Mouse (Mus musculus) lung, postnatal 0 days (tissue): ENCODE data around the gene Ss18l2. TPM values are rescaled to one million over a fixed set of nuclear protein-coding genes. Genes with fewer than 3 reads are reported as not detected.

Experiments
- ATAC-seq: fragments of 200-750 bp; cut with Nextera tagmentation; 2 replicates; pipeline ENCODE4 v1.8.0; 2017; ENCODE audit warnings: moderate library complexity
- DNase-seq: peaks from one replicate; pipeline ENCODE4 v3.0.0-alpha.2; 2016; ENCODE audit warnings: low spot score
- H3K27ac ChIP-seq: fragments of 300-500 bp; sonication (generic); 2 replicates; pipeline ENCODE4 v1.5.1; 2014; ENCODE audit warnings: antibody characterized with exemption, mild to moderate bottlenecking, low read length, mixed read lengths
- H3K27me3 ChIP-seq: fragments of 300-500 bp; sonication (generic); replicated peaks from 2 replicates; pipeline ENCODE4 v1.6.1; 2014; ENCODE audit warnings: low read length, mixed read lengths; ENCODE audit not compliant: insufficient read depth
- H3K36me3 ChIP-seq: fragments of 300-500 bp; sonication (generic); 2 replicates; pipeline ENCODE4 v1.6.1; 2014; ENCODE audit warnings: low read length, mixed read lengths; ENCODE audit not compliant: insufficient read depth
- H3K4me1 ChIP-seq: fragments of 300-500 bp; sonication (generic); 2 replicates; pipeline ENCODE4 v1.6.1; 2014; ENCODE audit warnings: antibody characterized with exemption, low read depth, low read length, mixed read lengths; ENCODE audit not compliant: insufficient read depth
- H3K4me2 ChIP-seq: fragments of 300-500 bp; sonication (generic); replicated peaks from 2 replicates; pipeline ENCODE4 v1.6.1; 2014; ENCODE audit warnings: low read depth, mild to moderate bottlenecking, low read length, moderate library complexity, mixed read lengths
- H3K4me3 ChIP-seq: fragments of 300-500 bp; sonication (generic); 2 replicates; pipeline ENCODE4 v1.5.1; 2014; ENCODE audit warnings: low read depth, low read length
- H3K9ac ChIP-seq: fragments of 300-500 bp; sonication (generic); replicated peaks from 2 replicates; pipeline ENCODE4 v1.6.1; 2014; ENCODE audit warnings: low read depth, mild to moderate bottlenecking
- H3K9me3 ChIP-seq: fragments of 300-500 bp; sonication (generic); 2 replicates; pipeline ENCODE4 v1.6.1; 2016; ENCODE audit warnings: low read length, mixed read lengths
- CTCF ChIP-seq: IDR thresholded peaks from 2 replicates; pipeline ENCODE4 v1.5.1; 2016; ENCODE audit warnings: antibody characterized with exemption, mild to moderate bottlenecking
- EP300 ChIP-seq: IDR thresholded peaks from 2 replicates; pipeline ENCODE4 v1.6.1; 2016; ENCODE audit warnings: antibody characterized with exemption, mild to moderate bottlenecking, control low read depth
- WGBS: fragments of 180-500 bp; shearing (Covaris S2); extraction: QIAGEN DNeasy Blood & Tissue Kit; methylation state at CpG from one replicate; pipeline ENCODE4 v1.1.7; 2014; 5-methylcytosine and 5-hydroxymethylcytosine counted together
- polyA plus RNA-seq: library from polyadenylated mRNA; unstranded; fragments of >200 nt; fragmentation: Nextera tagmentation; extraction: Ambion mirVana; gene quantifications from 2 replicates; pipeline ENCODE4 v1.2.1, GENCODE M21; 2015

The Ss18l2 gene
- polyA plus RNA-seq, 1 experiment from 2014 or later, result 104 TPM

DNA sequence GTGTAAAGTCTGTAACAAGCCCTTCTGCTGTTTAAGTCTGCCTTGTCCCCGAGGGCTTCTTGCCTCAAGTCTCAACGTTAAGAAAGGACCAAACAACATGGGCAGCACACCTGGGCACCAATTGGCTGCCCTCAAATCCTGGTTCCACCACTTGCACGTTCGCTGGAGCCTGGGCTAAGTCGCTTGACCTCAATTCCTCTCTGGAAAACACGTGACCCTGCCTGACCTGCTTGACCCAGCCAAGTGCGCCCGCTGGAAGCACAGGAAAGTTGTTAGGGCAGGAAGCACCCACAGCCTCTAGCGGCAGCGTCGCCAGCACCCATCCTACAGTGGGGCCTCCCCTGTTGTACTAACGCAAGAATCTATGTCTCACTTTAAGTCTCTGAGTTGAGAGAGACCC, 15.4 kb upstream of the Ss18l2 start:
- 68% methylated on average over 12 of the region's 12 CpGs for WGBS

GRCm38 (mm10) chr9:121696626-121697025, 13.5 kb upstream of the Ss18l2 start:
- DNase-seq, result peak; percentile 86
- H3K4me1 ChIP-seq, result no peaks in the 10 kb centered on the region
- no peak overlapping the region for H3K9ac ChIP-seq
- H3K4me2 ChIP-seq, result no peak overlapping the region
- H3K36me3 ChIP-seq, result no peaks in the 10 kb centered on the region
- WGBS, result 77% methylated on average over 9 of the region's 9 CpGs
- TF ChIP-seq CTCF (no peak), EP300 (no peak)
- no peaks in the 10 kb centered on the region for H3K27me3 ChIP-seq
- no peaks in the 10 kb centered on the region for H3K9me3 ChIP-seq
- peak; percentile 88 for ATAC-seq
- peak overlapping the region; percentile 78 for H3K27ac ChIP-seq
- H3K4me3 ChIP-seq, result no peak overlapping the region

More for the DNA sequence above, 15.4 kb upstream of the Ss18l2 start:
- H3K27me3 ChIP-seq, result no peaks in the 10 kb centered on the region
- no peak overlapping the region for H3K27ac ChIP-seq
- no peak for DNase-seq
- no peaks in the 10 kb centered on the region for H3K36me3 ChIP-seq
- ATAC-seq, result no peak
- TF ChIP-seq CTCF (no peak), EP300 (no peak)
- H3K4me3 ChIP-seq, result no peak overlapping the region
- H3K9ac ChIP-seq, result no peak overlapping the region
- no peak overlapping the region for H3K4me2 ChIP-seq
- H3K9me3 ChIP-seq, result no peaks in the 10 kb centered on the region
- no peaks in the 10 kb centered on the region for H3K4me1 ChIP-seq

GRCm38 (mm10) chr9:121697150-121698049, 12.7 kb upstream of the Ss18l2 start:
- DNase-seq (peak; percentile 71), ATAC-seq (peak; percentile 23)
- H3K27ac ChIP-seq, result peak overlapping the region; percentile 78

GRCm38 (mm10) chr9:121704261-121704645, 5.9 kb upstream of the Ss18l2 start:
- Histone ChIP-seq H3K4me3 (peak overlapping the region; percentile 75), H3K27me3 (no peaks in the 10 kb centered on the region), H3K36me3 (no peaks in the 10 kb centered on the region), H3K9me3 (no peaks in the 10 kb centered on the region), H3K4me2 (peak overlapping the region; percentile 73), H3K9ac (0 out of 2 replicates have a peak overlapping the region, but pooled peaks have one; percentile 57), H3K27ac (0 out of 2 replicates have a peak overlapping the region, but pooled peaks have one; percentile 81), H3K4me1 (peaks cover 5% of the 10 kb centered on the region; the same call in 1 of the 2 replicates)
- DNase-seq, result no peak
- TF ChIP-seq EP300 (no peak), CTCF (no peak)
- WGBS, result 36% methylated on average over 11 of the region's 11 CpGs
- ATAC-seq, result no peak

More at GRCm38 (mm10) chr9:121697150-121698049, 12.7 kb upstream of the Ss18l2 start:
- TF ChIP-seq EP300 (0 out of 2 replicates have a peak, but pooled peaks have one; percentile 17), CTCF (peak; percentile 98)
- H3K27me3 ChIP-seq, result no peaks in the 10 kb centered on the region
- H3K4me1 ChIP-seq, result no peaks in the 10 kb centered on the region
- no peaks in the 10 kb centered on the region for H3K9me3 ChIP-seq
- WGBS, result 100% methylated on average over 1 of the region's 1 CpGs
- no peaks in the 10 kb centered on the region for H3K36me3 ChIP-seq
- no peak overlapping the region for H3K9ac ChIP-seq
- H3K4me2 ChIP-seq, result no peak overlapping the region
- H3K4me3 ChIP-seq, result no peak overlapping the region

- Histone ChIP-seq H3K9me3 (no peaks in the 10 kb centered on the region), H3K36me3 (no peaks in the 10 kb centered on the region), H3K4me3 (peak within 1 kb of the TSS; percentile 75), H3K27ac (peak within 1 kb of the TSS; percentile 81), H3K27me3 (no peaks in the 10 kb centered on the region), H3K4me2 (peak within 1 kb of the TSS; percentile 73), H3K9ac (peak within 1 kb of the TSS; percentile 57), H3K4me1 (peaks cover 5% of the 10 kb centered on the region; the same call in 1 of the 2 replicates)
- ATAC-seq (peak; percentile 98), DNase-seq (peak; percentile 97)
- under 1% methylated on average over 67 of the region's 69 CpGs for WGBS
- TF ChIP-seq EP300, result no peak
- TF ChIP-seq CTCF, result no peak
Measured at GRCm38 (mm10) chr9:121704646-121705625, 5.2 kb upstream of the Ss18l2 start, which contains the start of gene Sec22c. Gene Sec22c, minus strand, starts transcription at chr9:121705490.
